Comparison of ENCODE assay signal across 21 mouse cellular contexts in genomic region chr10:121394789-121395325, GRCm38 (mm10). TPM values are rescaled to one million over a fixed set of nuclear protein-coding genes. Genes with fewer than 3 reads are reported as not detected.
DNase-seq lines count a peak whose midpoint lies in the region; ATAC-seq and TF ChIP-seq lines count a peak whose summit lies in the region.
"Had no signal": no experiment of that assay in that cellular context is flagged by ENCODE, and none has a peak within 500 bp of the region (broad histone marks: within the 10 kb centered on the region; RNA-seq: fewer than 3 reads in every experiment).

No protein-coding gene starts in this region.

- no peaks in the 10 kb centered on the region for H3K9me3 ChIP-seq in lung, embryonic 15.5 days
- H3K9me3 ChIP-seq in embryonic facial prominence, embryonic 14.5 days (ENCODE audit: control insufficient read depth, low read length): no peaks in the 10 kb centered on the region
- H3K9me3 ChIP-seq: forebrain, embryonic 12.5 days; stomach, embryonic 15.5 days had no signal

- H3K9ac ChIP-seq in lung, embryonic 15.5 days: no peak overlapping the region
- H3K9ac ChIP-seq in embryonic facial prominence, embryonic 14.5 days (ENCODE audit: low read depth, low read length): no peak overlapping the region
- H3K9ac ChIP-seq: forebrain, embryonic 12.5 days; liver, postnatal 0 days; stomach, embryonic 15.5 days had no signal

- no peak for TF ChIP-seq CTCF in gastrocnemius, adult 2 months (IDR thresholded peaks at IDR 0.05)

- DNase-seq in kidney, adult 18-20 months: peak; percentile 22
- no peak for DNase-seq in kidney, postnatal 10 days
- DNase-seq in lung, adult 18-20 months: no peak
- peak; percentile 27 for DNase-seq in adrenal gland, postnatal 10 days
- peak; percentile 53 for DNase-seq in embryonic facial prominence, embryonic 14.5 days (ENCODE audit: low spot score)
- no peak for DNase-seq in gastrocnemius, adult 2 months
- DNase-seq in adipocyte (ENCODE audit: low spot score): no peak
- DNase-seq: cerebellum, adult 9-10 months; gastrocnemius, postnatal 36 days; heart, adult 2 months; left cerebral cortex, postnatal 4 days; liver, postnatal 0 days; thymus, postnatal 25 days had no signal

- no peaks in the 10 kb centered on the region for H3K27me3 ChIP-seq in lung, embryonic 15.5 days
- H3K27me3 ChIP-seq in embryonic facial prominence, embryonic 14.5 days (replicated peaks; ENCODE audit: control insufficient read depth, insufficient read depth, low read length): no peaks in the 10 kb centered on the region
- H3K27me3 ChIP-seq: forebrain, embryonic 12.5 days; stomach, embryonic 15.5 days had no signal

- no peak overlapping the region for H3K4me3 ChIP-seq in lung, embryonic 15.5 days
- H3K4me3 ChIP-seq in embryonic facial prominence, embryonic 14.5 days (ENCODE audit: low read depth, low read length): no peak overlapping the region
- no peak overlapping the region for H3K4me3 ChIP-seq in gastrocnemius, adult 2 months
- H3K4me3 ChIP-seq: erythroblast, embryonic 14.5 days; forebrain, embryonic 12.5 days; heart, adult 2 months; stomach, embryonic 15.5 days had no signal

- H3K4me2 ChIP-seq in lung, embryonic 15.5 days: no peak overlapping the region
- no peak overlapping the region for H3K4me2 ChIP-seq in embryonic facial prominence, embryonic 14.5 days (ENCODE audit: low read depth, low read length)
- H3K4me2 ChIP-seq: forebrain, embryonic 12.5 days; liver, embryonic 11.5 days; stomach, embryonic 15.5 days had no signal

- intact Hi-C loops in gastrocnemius, adult 2 months (cut with DNase I): no loop called here

- 58% methylated on average over 18 of the region's 18 CpGs for WGBS in lung, embryonic 15.5 days
- WGBS in embryonic facial prominence, embryonic 14.5 days: 69% methylated on average over 18 of the region's 18 CpGs

- H3K27ac ChIP-seq in lung, embryonic 15.5 days: peak overlapping the region; percentile 33; the same call in 1 of the 2 replicates
- peak overlapping the region; percentile 39; the same call in 1 of the 2 replicates for H3K27ac ChIP-seq in embryonic facial prominence, embryonic 14.5 days (replicated peaks; ENCODE audit: low read depth, low read length)
- H3K27ac ChIP-seq in gastrocnemius, adult 2 months: no peak overlapping the region
- H3K27ac ChIP-seq: heart, adult 2 months; macrophage; stomach, embryonic 15.5 days had no signal

- peaks cover 31% of the 10 kb centered on the region for H3K4me1 ChIP-seq in lung, embryonic 15.5 days
- H3K4me1 ChIP-seq in embryonic facial prominence, embryonic 14.5 days (ENCODE audit: control insufficient read depth, insufficient read depth, low read length): no peaks in the 10 kb centered on the region
- H3K4me1 ChIP-seq: forebrain, embryonic 12.5 days had no signal

- ATAC-seq in lung, embryonic 15.5 days (ENCODE audit: borderline replicate concordance, extremely low read depth, low FRiP score, low TSS enrichment): no peak
- peak; percentile 10; the same call in 1 of the 2 replicates for ATAC-seq in embryonic facial prominence, embryonic 14.5 days (ENCODE audit: low read depth)
- ATAC-seq: intestine, postnatal 0 days; liver, postnatal 0 days had no signal

- H3K36me3 ChIP-seq in lung, embryonic 15.5 days: peaks cover 33% of the 10 kb centered on the region
- peaks cover 73% of the 10 kb centered on the region for H3K36me3 ChIP-seq in embryonic facial prominence, embryonic 14.5 days (ENCODE audit: control insufficient read depth, insufficient read depth, low read length)

RNA-seq across cellular contexts. Expression of gene Gns, which starts 30.0 kb away (rescaled TPM):
- 35.5 and 36.4 TPM in 2 replicates for polyA plus RNA-seq in lung, embryonic 15.5 days (2015; fragmentation: Nextera tagmentation; extraction: Ambion mirVana)
- total RNA-seq in adrenal gland, postnatal 10 days (2021): 100 to 1,000 TPM; 115 to 120 TPM
- polyA plus RNA-seq in embryonic facial prominence, embryonic 14.5 days (2014; fragmentation: Nextera tagmentation; extraction: Ambion mirVana): 58.8 and 61.2 TPM in 2 replicates
- total RNA-seq in gastrocnemius, adult 2 months (2021): 10 to 100 TPM; 27.3 to 34.0 TPM

RNA-seq across cellular contexts. Expression of gene Tbc1d30, which starts 43.8 kb away (rescaled TPM):
- polyA plus RNA-seq in lung, embryonic 15.5 days (2015; fragmentation: Nextera tagmentation; extraction: Ambion mirVana): 2.8 and 3.5 TPM in 2 replicates
- total RNA-seq in adrenal gland, postnatal 10 days (2021): 1 to 10 TPM; 2.3 to 3.9 TPM
- 2.2 and 3.6 TPM in 2 replicates for polyA plus RNA-seq in embryonic facial prominence, embryonic 14.5 days (2014; fragmentation: Nextera tagmentation; extraction: Ambion mirVana)
- under 1 TPM; 0.20 to 0.36 TPM for total RNA-seq in gastrocnemius, adult 2 months (2021)
- polyA plus RNA-seq: C2C12; erythroblast, embryonic 14.5 days had no signal

Comparison
In these comparisons a context has a peak if more than half of its experiments do, and no peak if none do; other contexts are left out.
1. DNase-seq: peak in kidney, adult 18-20 months (single experiment), adrenal gland, postnatal 10 days (single experiment) and embryonic facial prominence, embryonic 14.5 days (single experiment); none in kidney, postnatal 10 days (single experiment), lung, adult 18-20 months (0 of 2), gastrocnemius, adult 2 months (single experiment) and adipocyte (single experiment).